Mouse (Mus musculus): Measurements from ENCODE around the gene Arhgef3.
"Not testable (repeated sequence)": the region's sequence is repeated elsewhere in the genome, so short reads cannot be mapped to it uniquely, and the experiment has no call there.

The Arhgef3 gene

GRCm38 (mm10) chr14:27199870-27200269 is 85.2 kb downstream of the Arhgef3 start:
- no peak for DNase-seq

- no peak for DNase-seq
Observed at GRCm38 (mm10) chr14:27200743-27201576, 86.3 kb downstream of the Arhgef3 start.

- no peak for DNase-seq
Observed at GRCm38 (mm10) chr14:27201824-27202223, 87.1 kb downstream of the Arhgef3 start.

- no peak for DNase-seq
Observed at GRCm38 (mm10) chr14:27204704-27205103, 90.0 kb downstream of the Arhgef3 start.

- DNase-seq: no peak
Observed at GRCm38 (mm10) chr14:27206443-27206842, 91.7 kb downstream of the Arhgef3 start.

GRCm38 (mm10) chr14:27209542-27209941 is 94.8 kb downstream of the Arhgef3 start:
- no peak for DNase-seq

- not testable (repeated sequence) for DNase-seq
Observed at GRCm38 (mm10) chr14:27210801-27211200, 96.1 kb downstream of the Arhgef3 start.

- no peak for DNase-seq
Observed at GRCm38 (mm10) chr14:27211743-27212445, 97.2 kb downstream of the Arhgef3 start.

GRCm38 (mm10) chr14:27214232-27214631 is 99.5 kb downstream of the Arhgef3 start:
- no peak for DNase-seq

- DNase-seq: no peak
Observed at GRCm38 (mm10) chr14:27219668-27220067, 105.0 kb downstream of the Arhgef3 start.

GRCm38 (mm10) chr14:27220297-27220696 is 105.6 kb downstream of the Arhgef3 start:
- DNase-seq: no peak

- DNase-seq: no peak
Observed at GRCm38 (mm10) chr14:27224636-27225035, 109.9 kb downstream of the Arhgef3 start.

GRCm38 (mm10) chr14:27226288-27226687 is 111.6 kb downstream of the Arhgef3 start:
- DNase-seq: no peak

- no peak for DNase-seq
Observed at GRCm38 (mm10) chr14:27228288-27228687, 113.6 kb downstream of the Arhgef3 start.

- DNase-seq: no peak
Observed at GRCm38 (mm10) chr14:27228941-27229371, 114.3 kb downstream of the Arhgef3 start.

- DNase-seq: no peak
Observed at GRCm38 (mm10) chr14:27229441-27230147, 114.9 kb downstream of the Arhgef3 start.

- DNase-seq: no peak
Observed at GRCm38 (mm10) chr14:27230262-27231022, 115.7 kb downstream of the Arhgef3 start.

GRCm38 (mm10) chr14:27231506-27231905 is 116.8 kb downstream of the Arhgef3 start:
- DNase-seq: no peak

GRCm38 (mm10) chr14:27231974-27232780 is 117.5 kb downstream of the Arhgef3 start:
- no peak for DNase-seq

- no peak for DNase-seq
Observed at GRCm38 (mm10) chr14:27233056-27233455, 118.4 kb downstream of the Arhgef3 start.

- DNase-seq: no peak
Observed at GRCm38 (mm10) chr14:27233656-27234055, 119.0 kb downstream of the Arhgef3 start.
